Mouse (Mus musculus): ENCODE measurements around the gene Ugt1a8.

The Ugt1a8 gene

GRCm38 (mm10) chr1:88235894-88236415, 148.3 kb downstream of the Ugt1a8 start:
- DNase-seq (ENCODE audit: low read depth, low spot score) = no peak

- DNase-seq (ENCODE audit: low read depth, low spot score) = no peak
Observed at GRCm38 (mm10) chr1:88237311-88237710, 149.7 kb downstream of the Ugt1a8 start.

GRCm38 (mm10) chr1:88238771-88239170, 151.2 kb downstream of the Ugt1a8 start:
- DNase-seq (ENCODE audit: low read depth, low spot score) = no peak

GRCm38 (mm10) chr1:88240072-88240471, 152.5 kb downstream of the Ugt1a8 start:
- DNase-seq (ENCODE audit: low read depth, low spot score) = no peak

- no peak for DNase-seq (ENCODE audit: low read depth, low spot score)
Observed at GRCm38 (mm10) chr1:88240579-88240978, 153.0 kb downstream of the Ugt1a8 start.

GRCm38 (mm10) chr1:88243861-88244260, 156.2 kb downstream of the Ugt1a8 start:
- DNase-seq (ENCODE audit: low read depth, low spot score) = no peak

GRCm38 (mm10) chr1:88245881-88246280, 158.3 kb downstream of the Ugt1a8 start:
- DNase-seq (ENCODE audit: low read depth, low spot score) = no peak

GRCm38 (mm10) chr1:88246386-88246785, 158.8 kb downstream of the Ugt1a8 start:
- no peak for DNase-seq (ENCODE audit: low read depth, low spot score)

- no peak for DNase-seq (ENCODE audit: low read depth, low spot score)
Observed at GRCm38 (mm10) chr1:88247660-88248059, 160.0 kb downstream of the Ugt1a8 start.

- DNase-seq (ENCODE audit: low read depth, low spot score) = no peak
Observed at GRCm38 (mm10) chr1:88248658-88249057, 161.0 kb downstream of the Ugt1a8 start.

- DNase-seq (ENCODE audit: low read depth, low spot score) = no peak
Observed at GRCm38 (mm10) chr1:88249596-88249995, 162.0 kb downstream of the Ugt1a8 start.

- no peak for DNase-seq (ENCODE audit: low read depth, low spot score)
Observed at GRCm38 (mm10) chr1:88250023-88250422, 162.4 kb downstream of the Ugt1a8 start.

- DNase-seq (ENCODE audit: low read depth, low spot score) = peak; percentile 86
Observed at GRCm38 (mm10) chr1:88253106-88253505, 165.5 kb downstream of the Ugt1a8 start.

- DNase-seq (ENCODE audit: low read depth, low spot score) = no peak
Observed at GRCm38 (mm10) chr1:88253540-88253939, 165.9 kb downstream of the Ugt1a8 start.

- DNase-seq (ENCODE audit: low read depth, low spot score) = no peak
Observed at GRCm38 (mm10) chr1:88254793-88255465, 167.3 kb downstream of the Ugt1a8 start.

GRCm38 (mm10) chr1:88255466-88255857, 167.8 kb downstream of the Ugt1a8 start:
- DNase-seq (ENCODE audit: low read depth, low spot score) = no peak

- no peak for DNase-seq (ENCODE audit: low read depth, low spot score)
Observed at GRCm38 (mm10) chr1:88255989-88256754, 168.6 kb downstream of the Ugt1a8 start.

GRCm38 (mm10) chr1:88256886-88257663, 169.5 kb downstream of the Ugt1a8 start:
- no peak for DNase-seq (ENCODE audit: low read depth, low spot score)

- no peak for DNase-seq (ENCODE audit: low read depth, low spot score)
Observed at GRCm38 (mm10) chr1:88257681-88258080, 170.1 kb downstream of the Ugt1a8 start.

GRCm38 (mm10) chr1:88258361-88258760, 170.7 kb downstream of the Ugt1a8 start:
- DNase-seq (ENCODE audit: low read depth, low spot score) = no peak

GRCm38 (mm10) chr1:88258881-88259642, 171.4 kb downstream of the Ugt1a8 start:
- peak; percentile 57 for DNase-seq (ENCODE audit: low read depth, low spot score)

All from A20 (cell line).